Mouse (Mus musculus) spleen, adult 12 weeks (tissue): Measurements from ENCODE around the gene Agbl3.
A peak's percentile ranks its signal among the peaks of the same experiment; 100 is the strongest.

ENCODE experiments used
- DNase-seq: peaks from one replicate; pipeline ENCODE4 v3.0.0; 2022; ENCODE audit warnings: low spot score

Agbl3 gene

DNA sequence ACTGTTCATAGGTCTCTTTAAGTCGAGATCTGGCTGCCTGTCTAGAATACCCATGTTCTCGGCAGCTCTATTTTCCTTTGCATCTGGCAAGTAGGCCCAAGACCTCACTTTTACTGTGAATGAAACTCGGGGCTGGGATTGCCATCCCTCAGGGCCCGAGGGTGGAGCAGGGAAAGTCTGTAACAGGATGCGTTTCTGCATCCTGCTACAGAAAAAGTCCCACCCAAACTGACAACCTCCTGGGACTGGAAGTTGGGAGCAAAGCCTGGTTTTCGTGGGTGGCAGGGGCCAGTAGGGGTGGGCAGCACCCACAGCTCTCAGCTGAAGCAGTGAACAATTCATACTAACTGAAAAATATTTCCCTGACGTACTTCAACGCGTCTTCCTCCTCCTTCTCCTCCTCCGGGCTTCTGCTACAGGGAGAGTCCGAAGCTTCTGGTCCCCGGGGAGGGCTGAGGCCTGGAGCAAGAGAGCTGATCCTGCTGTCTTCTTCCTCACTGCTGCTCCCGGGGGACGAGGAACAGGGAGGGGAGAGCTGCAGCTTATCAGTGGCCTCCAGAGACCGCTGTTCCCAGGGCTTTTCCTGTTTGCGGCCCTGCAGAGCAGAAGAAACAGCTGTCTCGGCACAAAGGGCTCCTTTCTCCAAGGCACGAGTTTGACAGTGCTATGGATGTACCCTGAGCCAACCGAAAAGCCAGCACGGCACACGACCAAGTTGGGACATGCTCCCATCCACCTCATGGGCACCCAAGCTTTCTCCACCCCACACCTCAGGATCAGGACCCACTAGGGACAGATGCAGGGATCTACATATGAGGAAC is 94.1 kb downstream of the Agbl3 start:
- peak; percentile 37 for DNase-seq

DNA sequence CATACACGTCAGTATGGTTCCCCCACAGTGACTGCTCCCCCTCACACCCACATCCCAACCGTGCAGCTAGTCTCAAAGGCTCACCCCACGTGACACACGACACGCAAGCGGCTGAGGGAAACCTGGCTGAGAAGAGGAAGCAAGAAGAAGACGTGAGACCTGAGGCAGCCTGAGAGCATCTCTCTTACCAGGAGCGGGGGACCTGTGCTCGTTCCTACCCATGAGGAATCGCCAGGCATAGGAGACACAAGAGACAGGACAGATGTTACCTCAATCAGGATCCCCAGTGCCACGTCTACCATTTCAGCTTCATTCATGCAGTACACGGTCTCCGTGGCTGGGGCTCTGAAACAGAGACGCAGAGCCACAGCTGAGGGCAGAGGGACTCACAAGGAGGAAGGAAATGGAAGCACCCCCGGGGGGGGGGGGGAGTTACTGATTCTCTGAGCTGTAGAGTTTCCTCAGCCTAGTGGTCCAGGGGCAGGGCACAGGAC is 95.1 kb downstream of the Agbl3 start:
- DNase-seq, result peak; percentile 63

DNA sequence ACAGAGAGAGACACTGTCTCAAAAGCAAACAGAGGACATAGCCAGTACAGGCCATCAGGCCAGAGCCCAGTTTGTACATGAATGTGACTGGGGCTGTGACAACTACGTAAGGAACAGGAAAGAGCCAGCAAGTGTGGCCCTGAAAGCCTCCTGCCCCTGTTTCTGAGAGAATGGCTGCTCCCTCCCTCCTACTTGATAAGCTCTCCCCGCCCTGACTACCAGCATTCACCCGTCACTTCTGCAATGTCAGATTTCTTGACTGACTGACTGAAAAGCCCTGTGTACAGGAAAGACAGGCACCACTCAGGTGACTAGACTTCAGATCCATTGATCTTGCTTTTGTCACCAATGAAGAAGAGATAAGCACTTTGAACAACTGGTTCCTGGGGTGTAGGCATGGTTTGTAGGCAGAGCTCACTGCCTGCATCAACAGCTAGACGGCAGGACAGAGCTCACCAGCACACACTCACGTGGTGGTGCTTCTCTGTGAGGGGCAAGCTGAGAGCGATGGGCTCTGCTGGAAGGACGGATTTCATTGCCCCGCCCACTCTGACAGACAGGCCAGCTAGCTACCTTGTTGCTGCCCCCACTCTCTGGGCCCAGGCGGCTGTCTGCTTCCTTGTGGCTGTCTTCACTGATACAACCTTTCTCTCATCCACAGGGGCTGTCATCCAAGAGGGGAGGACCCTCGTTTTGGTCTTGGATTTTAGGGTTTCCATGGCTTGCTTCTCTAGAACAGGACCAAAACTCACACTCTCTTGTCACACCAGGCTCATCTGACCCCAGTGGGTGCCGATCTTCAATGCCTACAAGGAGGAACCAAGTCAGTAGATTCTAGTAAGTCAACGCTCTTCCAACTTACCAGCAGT is 96.0 kb downstream of the Agbl3 start:
- DNase-seq, result peak; percentile 47

DNA sequence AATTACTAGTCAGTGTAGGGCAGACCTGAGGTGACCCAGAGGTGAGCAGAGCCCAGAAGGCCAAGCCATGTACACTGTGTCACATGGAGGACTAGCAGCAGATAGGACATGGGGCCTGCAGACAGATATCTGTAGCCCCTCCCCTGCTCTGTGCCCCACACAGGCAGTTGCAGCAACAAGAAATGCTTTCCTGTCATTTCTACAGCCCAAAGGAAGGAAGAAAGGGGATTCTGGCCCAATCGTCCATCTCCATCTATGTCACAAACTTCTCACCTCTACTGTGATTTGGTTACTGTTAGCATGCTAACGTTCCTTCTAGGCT is 96.6 kb downstream of the Agbl3 start:
- no peak for DNase-seq

DNA sequence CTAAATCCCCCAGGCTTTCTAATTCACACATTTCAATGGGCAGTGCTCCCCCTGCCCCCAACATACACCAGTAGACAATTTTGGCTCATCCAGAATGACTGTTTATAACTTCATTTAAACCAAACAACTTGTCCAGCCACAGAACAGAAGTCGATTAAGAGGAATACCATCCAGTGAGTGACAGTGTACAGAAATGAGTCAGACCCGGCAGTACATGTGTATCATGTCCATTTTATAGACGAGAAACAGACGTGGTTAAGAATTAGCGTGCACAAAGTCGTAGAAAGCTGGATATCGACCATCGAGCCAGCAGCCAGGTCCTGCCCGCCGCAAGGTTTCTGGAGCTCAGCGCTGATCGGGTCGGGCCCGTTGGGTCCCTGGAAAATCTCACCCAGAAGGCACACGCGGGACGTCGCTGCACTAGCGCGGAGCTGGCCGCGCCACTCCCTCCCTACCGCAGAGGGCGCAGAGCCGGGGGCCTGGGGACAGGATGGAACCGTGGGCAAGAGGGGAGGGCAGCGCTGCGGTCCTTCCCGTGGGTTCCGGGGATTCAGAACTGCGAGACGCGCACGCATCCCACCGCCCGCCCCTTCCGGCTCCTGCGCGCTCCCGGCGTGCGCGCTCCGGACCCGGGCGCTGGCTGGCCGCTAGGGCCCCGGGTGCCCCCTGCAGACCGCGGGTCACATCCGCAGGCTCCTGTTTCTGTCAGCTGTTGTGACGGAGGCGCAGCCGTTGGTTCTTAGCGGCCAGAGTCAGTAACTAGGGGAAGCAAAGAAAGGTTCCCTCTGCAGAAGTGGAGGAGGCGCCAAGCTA is 97.5 kb downstream of the Agbl3 start, which contains the start of gene Cyren:
Gene Cyren (minus strand): TSS at position 552 of the 813 bp plus-strand sequence.
- DNase-seq, result peak; percentile 85

DNA sequence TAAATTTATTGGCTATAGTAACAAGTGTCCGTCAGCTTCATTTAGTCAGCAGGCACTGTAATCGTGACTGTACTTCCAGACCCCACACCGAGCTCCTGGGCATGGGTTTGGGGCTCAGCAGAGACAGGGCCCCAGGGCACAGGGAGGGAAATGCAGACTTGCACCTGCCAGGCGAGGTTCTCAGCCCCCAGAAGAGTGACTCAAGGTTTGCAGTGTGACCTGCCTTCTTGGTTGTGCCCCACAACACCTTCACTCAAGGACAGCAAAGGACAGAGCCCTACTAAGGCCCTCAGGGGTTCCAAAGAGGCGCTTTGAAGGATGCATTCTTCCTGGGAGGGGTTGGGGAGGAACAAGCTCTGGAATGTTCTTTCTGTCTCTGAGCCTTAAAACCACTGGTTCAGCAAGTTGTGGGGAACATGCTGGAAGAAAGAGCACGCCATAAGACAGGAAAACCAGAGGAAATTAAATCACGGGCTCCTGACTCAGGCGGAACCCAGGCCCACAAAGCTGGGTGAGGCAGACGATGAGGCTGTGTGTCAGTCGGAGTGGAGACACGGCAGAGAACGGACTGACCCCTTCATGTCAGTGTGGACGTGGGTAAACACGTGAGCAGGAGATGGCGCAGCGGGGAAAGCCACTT is 99.0 kb downstream of the Agbl3 start:
- DNase-seq, result no peak

DNA sequence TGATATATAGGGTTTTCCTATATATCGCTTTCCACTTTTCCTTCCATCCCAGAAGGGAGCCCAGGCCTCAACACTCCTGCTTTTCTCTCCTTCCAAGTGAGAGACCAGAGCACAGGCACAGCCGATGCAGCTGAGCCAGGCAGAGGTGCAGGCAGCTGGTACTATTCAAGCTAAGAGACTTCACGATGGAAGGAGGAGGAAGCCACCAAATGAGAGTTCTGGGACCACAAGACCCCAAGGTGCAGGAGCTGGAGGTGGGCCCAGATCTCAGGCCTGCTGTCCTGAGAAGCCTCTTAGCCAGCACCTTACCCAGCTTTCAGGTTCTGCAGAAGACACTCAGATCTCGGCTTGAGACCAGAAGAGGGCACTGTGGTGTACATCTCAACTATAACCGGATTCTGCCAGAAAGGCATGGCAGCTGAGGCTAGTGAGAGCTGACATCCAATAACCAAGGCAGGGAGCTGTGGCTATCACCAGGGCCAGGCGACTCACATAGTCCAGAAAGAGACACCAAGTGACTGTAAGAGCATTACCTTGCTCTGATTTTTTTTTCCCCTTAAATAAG is 99.8 kb downstream of the Agbl3 start:
- no peak for DNase-seq

DNA sequence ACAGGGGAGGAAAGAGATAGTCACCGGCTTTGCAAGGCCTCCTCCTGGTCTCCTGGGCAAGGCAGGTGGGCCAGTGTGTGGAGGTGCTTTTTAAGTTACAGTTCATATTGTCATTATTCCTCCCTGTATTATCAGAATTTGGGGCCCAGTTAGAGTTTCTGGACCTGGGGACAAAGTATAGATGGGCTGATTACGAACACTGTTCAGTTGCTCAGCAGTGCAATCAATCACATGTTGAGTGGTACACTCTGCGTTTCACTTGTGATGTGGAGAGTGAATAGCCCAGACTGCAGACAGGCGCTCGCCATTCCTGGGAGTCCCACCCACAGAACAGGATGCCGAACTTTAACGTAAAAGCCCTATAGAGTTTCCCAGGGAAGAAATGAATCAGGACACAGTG is 104.5 kb downstream of the Agbl3 start:
- DNase-seq, result no peak

DNA sequence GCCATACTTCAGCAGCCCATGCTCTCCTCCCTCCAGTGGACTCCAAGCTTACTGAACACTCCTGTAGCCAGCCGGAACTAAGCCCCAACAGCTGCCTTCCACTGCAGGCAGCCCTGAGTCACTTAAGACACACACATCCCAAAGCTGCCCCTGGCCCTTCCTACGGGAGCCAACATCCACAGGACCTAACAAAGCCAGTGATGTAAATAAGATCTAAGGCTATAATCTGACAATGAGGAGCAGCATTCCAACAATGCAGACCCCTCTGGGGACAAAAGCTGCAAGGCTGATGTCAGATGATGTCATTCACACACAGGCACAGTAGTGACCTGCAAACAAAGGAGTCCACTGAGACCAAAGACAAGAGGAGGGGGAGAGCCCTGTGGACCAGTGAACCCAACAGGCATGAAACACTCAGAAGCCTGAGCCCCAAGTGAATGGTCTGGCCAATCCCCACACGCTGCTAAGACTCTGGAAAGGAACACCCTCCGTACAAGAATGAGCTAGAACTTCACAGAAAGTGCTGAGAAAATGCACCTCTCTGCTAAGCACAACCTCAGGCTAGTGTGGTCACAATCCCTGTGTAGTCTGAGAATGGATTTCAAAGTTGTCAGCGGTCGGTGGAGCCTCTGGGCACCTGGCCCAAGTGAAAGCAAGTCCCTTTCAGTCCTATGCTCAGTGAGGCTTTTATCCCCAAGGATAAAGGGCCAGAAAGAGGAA is 107.1 kb downstream of the Agbl3 start:
- DNase-seq, result no peak

DNA sequence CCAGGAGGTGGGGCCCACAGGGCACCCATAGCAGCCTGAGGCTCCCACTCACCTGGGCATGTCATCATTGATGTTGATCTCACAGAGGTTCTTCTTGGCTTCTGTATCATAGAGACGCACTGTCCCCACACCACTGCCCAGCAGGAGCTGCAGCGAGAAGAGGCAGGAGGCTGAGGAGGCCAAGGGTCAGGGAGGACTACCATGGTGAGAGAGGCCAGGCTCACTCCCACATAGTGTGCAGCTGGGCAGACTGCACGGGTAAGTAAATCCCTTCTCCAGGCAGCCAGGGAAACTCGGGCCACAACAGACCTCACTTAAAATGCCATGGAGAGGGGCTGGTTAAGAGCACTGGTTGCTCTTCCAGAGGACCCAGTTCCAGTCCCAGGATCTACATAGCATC is 109.0 kb downstream of the Agbl3 start:
- DNase-seq, result no peak

DNA sequence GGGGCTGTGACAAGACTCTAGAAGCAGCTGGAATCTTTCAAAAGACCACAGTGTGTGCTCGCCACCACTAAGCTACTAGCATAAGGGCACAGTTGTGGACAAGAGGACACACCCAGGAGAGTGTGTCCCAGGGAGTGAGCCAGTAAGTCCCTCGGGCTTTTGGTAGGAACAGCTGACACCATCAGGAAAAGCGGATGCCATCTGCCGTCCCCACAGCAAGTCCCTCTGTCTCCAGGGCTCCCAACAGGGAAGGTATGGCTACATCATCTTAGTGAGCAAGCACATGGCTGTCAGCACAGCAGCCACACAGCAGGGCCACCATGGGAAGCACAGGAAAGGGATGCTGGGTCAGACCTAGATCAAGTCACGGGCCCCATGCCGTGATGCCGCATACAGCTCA is 115.3 kb downstream of the Agbl3 start:
- no peak for DNase-seq

DNA sequence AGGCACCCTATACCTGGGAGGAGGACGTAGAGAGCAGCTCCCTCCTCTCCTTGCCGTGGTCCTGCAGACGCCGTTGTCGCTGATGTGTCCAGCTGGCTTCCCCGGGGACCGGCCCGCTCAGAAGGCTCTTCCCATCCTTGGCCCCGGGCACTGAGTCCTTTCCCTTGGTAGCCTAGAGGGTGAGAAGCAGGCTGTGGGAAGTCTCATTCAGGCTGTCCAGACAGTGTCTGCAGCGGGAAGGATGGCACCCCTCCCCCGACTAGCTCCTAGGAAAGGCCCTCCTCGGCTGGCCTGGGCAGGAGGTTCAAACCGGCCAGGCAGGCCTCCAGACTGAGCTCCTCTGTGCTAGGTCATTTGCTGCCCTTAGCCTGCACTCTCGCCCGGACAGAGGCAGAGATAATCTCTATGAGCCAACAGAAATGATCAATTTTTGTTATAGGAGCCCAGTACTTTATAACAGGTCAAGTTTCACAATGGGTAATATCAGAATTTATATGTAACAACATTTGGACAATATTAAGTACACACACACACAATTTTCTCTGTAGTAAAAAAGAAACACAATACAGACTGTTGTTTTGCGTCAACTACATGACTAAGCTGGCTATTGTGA is 116.0 kb downstream of the Agbl3 start:
- DNase-seq, result no peak

DNA sequence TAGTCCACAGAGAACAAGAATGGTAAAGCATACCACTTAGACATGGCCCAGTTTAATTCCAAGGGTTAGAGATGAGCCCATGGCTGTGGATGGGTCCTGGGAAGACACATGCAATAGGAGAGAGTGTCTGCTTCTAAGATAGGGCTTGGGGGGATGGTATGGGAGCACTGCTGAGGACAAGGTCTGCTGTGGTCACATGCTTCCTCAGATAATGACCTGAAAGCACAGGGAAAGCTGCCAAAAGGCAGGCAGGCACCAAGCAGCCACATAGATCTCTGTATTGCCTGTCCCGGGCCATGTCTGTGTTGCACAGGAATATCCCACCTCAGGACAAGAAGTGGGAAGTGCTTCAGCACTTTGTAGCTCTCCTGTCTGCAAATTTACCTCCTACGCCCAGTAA is 118.9 kb downstream of the Agbl3 start:
- no peak for DNase-seq

DNA sequence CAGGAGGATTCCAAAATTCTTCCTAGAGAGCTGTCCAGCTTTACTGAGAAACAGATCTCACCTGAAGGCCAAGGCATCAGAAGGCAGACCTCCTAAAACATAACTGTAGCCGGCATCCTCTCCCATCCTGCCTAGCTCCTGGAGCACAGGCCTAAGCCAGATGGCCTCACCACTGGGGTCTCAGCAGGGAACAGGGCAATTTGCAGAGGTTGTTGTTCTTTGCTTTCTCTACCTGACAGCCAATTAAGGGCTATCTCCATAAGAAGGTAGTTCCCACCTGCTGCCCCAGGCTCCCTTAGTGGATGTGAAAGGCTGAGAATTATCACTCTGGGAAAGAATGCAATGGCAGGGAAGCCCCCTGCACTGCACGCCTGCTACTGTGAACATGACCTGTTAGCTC is 120.8 kb downstream of the Agbl3 start:
- no peak for DNase-seq

DNA sequence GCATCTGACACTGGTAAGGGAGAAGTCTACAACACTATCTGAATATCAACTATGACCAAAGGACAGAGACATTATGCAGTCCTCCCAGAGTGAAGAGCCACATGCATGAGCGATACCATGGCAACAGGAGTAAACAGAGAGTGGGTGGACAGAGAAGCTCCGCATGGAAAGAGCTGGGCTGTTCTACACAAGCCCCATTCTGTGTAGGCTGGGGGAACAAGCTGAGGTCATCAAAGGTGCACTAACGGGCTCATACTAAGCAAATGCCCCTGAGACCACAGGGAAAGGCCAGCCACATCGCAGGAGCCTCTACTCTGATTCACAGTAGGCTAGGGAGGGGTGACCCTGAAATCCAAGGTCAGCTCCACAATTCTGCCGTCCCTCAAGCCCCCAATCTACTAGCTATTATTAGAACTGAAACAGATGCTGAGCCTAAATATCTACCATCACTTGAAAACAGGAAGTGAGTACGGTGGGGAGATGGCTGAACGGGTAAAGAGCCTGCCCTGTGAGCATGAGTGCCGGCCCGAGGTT is 121.7 kb downstream of the Agbl3 start:
- no peak for DNase-seq

DNA sequence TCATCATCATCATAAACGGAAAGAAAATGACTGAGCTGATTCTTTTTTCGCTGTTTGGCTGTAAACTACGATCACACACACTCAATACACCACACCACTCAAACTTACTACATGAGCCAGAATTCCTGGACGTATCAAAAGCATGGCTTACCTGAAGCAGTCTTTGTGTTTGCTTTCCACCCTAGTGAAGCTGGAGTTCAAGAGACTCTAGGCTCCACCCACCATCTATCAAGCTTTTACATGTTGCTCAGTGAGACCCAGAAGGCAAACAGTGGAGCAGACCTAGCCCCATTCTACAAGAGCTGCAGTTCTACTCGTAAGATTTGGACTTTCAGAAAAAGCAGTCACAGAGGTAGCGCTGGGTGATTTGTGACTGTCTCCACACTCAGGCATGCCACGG is 122.3 kb downstream of the Agbl3 start:
- no peak for DNase-seq

DNA sequence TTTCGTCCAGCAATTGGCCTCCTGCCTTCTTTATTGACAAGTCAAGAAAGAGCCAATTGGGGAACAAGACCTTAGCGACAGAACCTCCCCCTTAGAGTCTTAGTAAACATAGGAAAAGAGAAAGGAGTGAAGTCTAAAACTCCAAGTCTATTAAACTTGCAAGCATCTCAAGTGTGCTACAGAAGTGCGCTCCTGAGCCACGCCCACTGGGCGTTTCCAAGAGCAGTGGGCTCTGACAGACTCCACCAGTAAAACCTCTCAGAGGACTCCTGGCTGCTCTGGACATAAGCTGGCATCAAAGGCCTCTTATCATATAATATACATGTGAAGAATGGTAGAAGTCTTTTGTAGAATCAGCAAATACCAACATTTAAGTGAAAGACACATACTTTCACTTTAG is 123.2 kb downstream of the Agbl3 start:
- DNase-seq, result no peak

DNA sequence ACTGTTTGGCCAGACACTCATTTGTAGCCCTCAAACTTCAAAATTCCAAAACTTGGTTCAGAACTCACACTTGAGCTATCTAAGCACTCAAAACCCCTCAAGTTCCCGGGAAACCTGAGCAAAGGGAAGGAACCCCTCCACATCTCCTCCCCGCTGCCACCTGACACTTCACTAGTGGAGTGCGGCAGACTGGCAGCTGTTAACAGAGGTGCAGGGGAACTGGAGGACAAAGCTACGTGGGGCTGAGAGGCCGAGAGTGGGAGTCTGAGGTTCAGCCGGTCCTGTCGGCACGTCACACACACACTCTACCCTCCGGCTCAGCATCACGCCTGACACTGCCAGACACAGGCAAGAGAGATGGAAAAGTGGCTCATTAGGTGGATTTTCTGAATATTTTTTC is 123.6 kb downstream of the Agbl3 start:
- DNase-seq, result no peak

DNA sequence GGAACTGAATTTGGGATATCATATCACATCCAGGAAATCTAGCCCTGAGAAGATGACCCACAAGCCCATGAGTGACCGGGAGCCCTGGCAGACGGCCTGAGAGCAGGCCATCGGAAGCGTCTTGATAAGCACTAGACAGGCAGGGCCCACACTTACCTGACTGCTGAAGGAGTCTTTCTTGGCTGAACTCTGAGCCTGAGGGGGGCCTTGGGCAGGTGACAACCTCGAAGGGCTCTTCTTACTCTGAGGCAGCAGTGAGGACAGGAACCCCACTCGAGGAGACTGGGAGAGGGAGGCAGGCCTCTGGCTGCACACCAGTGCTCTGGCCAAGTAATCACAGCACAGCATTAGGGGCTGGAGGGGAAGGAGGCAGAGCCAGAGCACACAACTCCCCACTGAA is 124.1 kb downstream of the Agbl3 start:
- no peak for DNase-seq

DNA sequence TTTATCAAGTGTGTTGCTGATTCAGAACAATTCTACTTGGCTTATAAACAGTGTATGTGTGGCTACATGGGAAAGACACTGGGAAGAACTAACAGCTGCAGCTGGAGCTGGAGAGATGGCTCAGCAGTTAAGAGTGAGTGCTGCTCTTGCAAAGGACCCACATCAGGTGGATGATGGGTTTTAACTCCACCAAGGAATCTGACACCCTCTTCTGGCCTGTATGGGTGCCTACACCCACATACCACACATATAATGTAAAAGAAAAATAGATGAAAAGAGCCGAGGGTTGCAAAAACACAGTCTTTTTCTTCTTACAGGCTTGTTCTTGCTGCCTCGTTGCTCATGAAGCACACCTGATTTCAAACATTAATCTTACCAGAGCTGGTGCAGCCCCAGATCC is 125.9 kb downstream of the Agbl3 start:
- no peak for DNase-seq
